Mouse (Mus musculus) heart, adult 8-10 months (tissue): ENCODE results near the gene Irf2bpl. TPM values are rescaled to one million over a fixed set of nuclear protein-coding genes. Genes with fewer than 3 reads are reported as not detected.

Experiments used
- DNase-seq: peaks from one replicate; pipeline ENCODE4 v3.0.0; 2022; ENCODE audit warnings: low spot score
- total RNA-seq, 4 experiments: library from RNA; stranded (reverse); gene quantifications; 2 replicates each; pipeline ENCODE4 v1.2.4; 2022

The Irf2bpl gene
- total RNA-seq, 4 experiments from 2014 or later, result 26.2 to 30.4 (median 27.8) TPM

DNA sequence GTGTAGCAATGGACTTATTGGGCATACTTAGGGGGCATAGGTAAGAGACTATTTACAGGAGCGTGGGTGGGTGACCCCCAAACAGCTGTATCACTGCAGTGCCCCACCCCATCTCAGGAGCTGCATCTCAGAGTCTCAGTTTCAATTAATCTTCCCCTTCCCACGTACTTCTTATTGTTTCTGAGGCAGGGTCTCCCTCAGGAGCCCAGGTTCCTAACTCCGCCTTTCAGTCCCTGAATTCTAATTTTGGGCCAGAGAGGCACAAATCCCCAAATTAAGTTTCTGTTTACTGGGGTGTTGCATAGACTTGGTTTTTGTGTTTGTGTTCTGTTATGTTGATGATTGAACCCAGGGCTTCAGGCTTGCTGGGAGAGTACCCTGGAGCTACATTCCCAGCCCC is 13.8 kb upstream of the Irf2bpl start:
- DNase-seq, result no peak

- no peak for DNase-seq
Observed at GRCm38 (mm10) chr12:86897769-86898273, 13.2 kb upstream of the Irf2bpl start.

GRCm38 (mm10) chr12:86896921-86897512 is 12.4 kb upstream of the Irf2bpl start:
- DNase-seq, result peak; percentile 78

DNA sequence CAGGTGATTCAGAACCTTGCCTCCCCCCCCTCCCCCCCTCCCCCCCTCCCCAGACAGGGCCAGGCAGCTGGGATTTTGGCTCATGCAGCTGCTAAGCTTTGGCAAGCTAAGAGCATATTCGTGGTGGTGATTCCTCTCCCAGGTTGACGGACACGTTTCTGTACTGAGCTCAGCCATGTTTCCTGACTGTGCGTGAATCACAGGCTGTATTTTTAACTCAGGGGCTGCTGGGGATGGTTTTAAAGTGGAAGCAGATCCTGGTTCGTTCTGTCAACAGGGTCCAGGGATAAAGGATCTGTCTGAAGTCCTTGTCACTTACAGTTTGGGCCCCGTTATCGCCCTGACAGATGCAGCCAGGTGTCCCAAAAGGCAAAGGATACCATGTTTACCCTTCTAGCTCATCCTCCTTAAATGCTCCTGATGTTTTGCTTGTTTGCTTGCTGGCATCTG is 11.9 kb upstream of the Irf2bpl start:
- DNase-seq, result peak; percentile 53

DNA sequence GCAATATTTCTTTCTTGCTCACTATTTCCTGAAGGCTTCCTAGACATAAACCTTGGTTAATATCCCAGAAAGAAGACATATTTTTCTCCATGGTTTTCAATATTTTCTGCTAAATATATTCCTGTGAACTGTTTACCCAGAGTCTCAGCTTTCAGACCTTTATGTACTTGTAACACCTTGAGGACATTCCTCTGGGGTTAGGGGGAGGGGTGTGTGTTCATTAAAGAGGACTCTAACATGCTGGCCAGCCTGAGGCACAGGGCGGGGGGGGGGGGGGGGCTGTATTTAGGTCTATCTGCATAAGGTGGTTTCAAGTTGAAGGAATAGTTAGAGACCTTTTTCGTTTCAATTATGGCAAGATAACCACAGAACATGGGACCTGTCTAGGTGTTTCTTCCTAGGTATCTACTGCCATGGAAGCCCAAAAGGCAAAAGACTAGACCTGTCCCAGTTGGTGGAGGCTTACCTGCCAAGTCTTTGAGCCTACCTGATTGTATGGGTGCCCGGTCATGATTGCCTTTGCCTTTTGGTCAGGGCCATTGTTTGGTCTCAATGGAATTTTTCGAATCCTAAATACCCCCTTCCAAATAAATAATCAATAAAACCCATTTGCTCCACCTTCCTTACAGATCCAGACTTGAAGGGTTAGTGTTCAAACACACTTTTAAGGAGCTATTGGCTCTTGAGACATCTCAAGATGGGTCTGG is 11.3 kb upstream of the Irf2bpl start:
- no peak for DNase-seq

GRCm38 (mm10) chr12:86894841-86895428 is 10.3 kb upstream of the Irf2bpl start:
- peak; percentile 73 for DNase-seq

DNA sequence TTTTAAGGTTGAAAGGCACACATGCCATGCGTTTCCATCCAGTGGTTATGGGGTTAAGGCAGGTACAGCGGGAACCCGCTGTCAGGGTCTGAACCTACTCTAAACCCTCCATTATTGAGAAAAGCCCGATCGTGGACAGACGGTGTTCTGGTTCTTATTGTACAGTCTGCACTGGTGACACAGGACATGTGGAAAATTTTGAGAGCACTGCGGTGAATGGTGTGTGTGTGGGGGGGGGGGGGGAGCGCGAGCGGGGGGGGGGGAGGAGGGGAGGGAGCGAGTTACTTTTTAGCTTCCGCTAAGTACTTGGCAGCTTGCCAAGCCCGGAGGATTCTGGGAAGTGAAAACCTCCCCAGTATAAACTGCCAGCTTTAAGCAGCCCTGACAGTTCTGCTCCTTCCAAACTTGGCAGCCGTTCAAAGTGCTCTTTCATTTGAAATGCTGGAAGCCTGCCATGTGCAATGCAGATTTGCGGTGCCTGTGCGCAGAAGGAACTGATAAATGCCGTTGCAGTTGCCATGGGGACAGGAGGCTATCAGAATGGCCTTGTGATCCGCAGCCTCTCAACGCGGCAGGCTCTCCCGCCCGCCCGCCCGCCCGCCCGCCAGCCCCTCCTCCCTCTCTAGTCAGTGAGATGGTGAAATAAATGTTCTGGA is 9.7 kb upstream of the Irf2bpl start:
- DNase-seq, result peak; percentile 98

DNA sequence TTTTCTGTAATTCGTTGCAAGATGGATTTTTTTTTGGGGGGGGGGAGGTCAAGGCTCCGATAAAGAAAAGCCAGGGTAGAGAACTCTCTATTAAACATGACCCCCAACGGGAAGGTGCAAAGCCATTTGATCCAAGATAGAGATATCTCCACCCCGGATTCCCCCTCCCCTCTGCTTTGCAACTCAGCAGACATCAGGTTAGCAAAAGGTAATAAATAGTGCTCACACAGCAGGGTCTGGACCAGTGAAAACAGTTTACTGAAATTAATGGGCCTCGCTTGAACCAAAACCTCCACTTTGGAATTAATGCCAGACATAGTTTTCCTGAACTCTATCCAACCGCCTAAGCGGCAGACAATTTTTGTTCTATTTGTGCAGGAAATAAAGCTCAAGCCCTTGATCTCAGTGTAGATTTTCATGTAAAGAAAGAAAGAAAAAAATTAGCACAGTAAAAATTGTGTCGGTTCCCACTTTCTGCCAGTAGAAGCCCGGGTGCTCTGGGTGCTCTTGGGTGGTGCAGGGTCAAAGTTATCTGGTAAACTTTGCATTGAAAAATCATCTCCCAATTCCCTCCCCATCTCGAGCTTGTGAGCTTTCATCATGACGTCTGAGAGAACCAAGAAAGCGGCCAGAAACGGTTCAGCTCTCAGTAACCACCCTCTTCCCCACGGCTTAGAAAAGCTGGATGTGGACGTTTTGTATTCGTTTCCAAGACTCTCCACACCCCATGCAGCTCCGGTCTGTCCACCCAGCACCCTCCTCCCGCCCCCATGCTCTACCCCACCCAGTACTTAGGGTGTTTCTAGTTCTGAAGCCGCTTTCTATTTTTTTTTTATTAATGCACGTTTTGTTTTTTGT is 9.0 kb upstream of the Irf2bpl start:
- peak; percentile 69 for DNase-seq

GRCm38 (mm10) chr12:86892711-86893311 is 8.2 kb upstream of the Irf2bpl start:
- no peak for DNase-seq

DNA sequence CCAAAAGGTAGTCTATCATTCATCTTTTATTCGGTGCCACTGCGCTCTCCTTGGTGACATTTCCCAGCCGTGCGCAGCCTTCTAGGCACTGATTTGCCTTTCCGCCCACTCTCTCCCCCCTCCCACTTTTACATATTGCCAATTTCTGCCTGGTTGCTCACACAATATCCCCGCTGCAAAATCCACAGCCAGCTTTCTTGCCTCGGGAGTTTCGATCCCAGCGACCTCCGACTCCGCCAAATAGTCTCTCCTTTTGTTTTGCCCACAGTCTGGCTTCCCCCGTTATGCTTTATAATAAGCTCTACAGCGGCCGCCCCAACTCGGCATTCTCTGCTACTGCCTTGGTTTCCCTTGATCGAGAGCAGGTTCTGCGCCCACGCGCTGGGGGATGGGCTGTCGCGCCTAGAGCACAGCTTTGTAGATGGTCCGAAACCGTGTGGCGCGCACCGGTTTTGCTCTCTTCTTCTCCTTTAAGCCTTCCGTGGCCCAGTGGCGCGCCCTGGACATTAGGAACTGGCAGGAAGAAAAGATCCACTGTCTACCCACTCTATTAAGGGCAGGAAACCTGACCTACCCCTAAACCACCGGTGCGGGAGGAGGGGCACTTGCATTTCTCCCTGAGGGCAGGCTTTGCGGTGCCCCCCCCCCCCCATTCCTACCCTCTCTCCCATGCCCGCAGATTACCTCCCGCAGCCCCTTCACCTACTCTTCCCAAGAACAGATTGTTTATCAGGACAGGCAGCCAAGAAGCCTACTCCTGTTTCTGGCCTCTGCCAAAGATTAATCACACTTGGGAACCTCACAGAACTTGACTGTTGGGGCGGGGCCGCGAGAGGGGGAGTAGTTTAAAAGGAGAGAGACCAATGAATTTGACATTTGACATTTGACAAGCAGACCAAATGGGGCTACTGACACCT is 7.4 kb upstream of the Irf2bpl start:
- DNase-seq, result peak; percentile 92

DNA sequence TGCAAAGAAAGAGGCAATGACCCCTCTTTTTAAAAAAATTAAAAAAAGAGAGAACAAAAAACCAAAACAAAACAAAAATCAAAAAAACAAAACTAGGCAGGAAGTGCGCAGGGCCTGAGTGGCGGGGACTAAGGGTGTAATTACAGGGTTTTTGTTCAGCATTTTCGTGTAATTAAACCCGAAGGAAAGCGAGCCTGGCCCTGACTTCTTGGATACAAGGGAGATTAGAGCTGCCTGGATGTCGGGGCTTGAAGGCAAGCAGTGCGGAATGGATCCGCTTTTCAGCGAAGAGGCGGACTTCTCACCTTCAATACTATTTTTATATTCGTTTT is 6.8 kb upstream of the Irf2bpl start:
- no peak for DNase-seq

- DNase-seq, result no peak
Observed at GRCm38 (mm10) chr12:86890796-86891301, 6.3 kb upstream of the Irf2bpl start.

DNA sequence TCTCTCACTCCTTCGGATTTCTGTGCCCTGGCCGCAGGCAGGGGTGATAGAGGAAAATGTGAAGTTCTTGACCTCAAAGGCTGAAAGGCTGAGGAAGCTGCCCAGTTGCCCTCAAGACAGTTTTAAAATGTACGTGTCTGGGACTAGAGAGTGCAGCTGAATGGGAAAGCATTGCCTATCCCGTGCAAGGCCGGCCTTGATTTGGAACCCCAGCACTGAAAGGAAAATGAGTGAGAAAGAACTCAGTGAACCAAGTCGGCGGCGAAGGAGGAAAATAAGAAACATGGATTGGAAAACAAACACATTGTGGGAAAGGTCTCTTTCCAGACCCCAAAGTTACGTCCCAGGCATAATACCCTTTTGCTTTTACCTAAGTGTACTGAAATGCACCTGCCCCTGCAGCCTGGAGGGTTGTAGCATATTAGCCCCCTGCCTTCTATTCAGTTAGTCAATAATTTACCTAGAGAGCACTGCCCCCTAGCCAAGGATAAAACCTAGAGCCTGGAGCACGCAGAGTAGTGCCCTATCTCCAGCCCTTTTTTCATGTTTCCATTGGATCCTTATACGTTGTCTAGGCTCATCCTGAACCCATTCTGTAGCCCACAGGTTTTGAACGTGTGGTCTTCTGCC is 5.6 kb upstream of the Irf2bpl start:
- DNase-seq, result no peak

- DNase-seq, result no peak
Observed at GRCm38 (mm10) chr12:86889103-86889644, 4.6 kb upstream of the Irf2bpl start.

DNA sequence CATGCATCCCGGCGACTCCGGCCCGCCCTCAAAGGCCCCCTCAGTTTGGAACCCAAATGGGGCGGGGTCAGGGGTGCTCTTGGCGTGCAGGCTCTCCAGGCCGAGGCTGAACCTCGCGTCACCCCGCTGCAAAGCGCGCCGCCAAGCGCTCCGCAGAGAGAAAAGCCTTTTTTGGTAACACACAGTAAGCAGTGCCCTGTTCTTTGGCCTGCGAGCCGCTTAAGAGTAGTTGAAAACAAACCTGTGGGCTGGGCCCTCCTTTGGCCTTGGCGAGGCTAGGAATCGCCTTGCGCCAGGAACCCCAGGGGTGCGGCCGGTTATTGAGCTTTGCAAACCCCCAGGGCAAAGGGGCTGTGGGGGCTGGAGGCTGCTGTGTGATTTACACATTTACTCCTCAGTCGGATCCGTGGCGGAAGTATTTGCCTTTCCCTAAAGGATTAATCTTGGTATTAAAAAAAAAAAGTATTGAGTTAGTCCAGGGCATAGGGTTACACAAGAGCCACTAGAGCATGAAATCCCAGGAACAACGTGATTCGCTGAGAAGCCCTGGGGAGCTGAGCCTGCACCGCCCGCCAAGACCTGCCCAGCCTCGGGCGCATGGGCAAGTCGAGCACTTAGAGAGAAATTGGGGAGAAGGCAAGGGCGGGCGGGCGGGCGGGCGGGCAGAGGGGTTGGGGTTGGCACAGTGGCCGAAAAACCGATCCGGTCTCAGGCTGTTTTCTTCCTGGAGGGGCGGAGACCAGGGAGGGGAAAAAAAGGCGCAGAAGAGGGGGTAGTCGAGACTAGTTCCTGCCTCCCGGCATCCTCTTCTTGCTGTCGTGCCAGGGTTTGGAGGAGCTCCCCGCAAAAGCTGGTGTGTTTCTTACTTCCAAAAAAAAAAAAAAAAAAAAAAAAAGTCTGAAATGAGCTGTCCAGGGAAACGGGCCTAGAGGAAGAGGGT is 3.8 kb upstream of the Irf2bpl start:
- DNase-seq, result peak; percentile 85

GRCm38 (mm10) chr12:86887381-86888129 is 3.0 kb upstream of the Irf2bpl start:
- no peak for DNase-seq

- no peak for DNase-seq
Observed at GRCm38 (mm10) chr12:86886446-86886965, 1.9 kb upstream of the Irf2bpl start.
